Mouse (Mus musculus): ENCODE results near the gene Ctnna3. TPM values are rescaled to one million over a fixed set of nuclear protein-coding genes. Genes with fewer than 3 reads are reported as not detected.

The Ctnna3 gene
- polyA plus RNA-seq, 1 experiment from 2014 or later: 0.42 TPM

GRCm38 (mm10) chr10:64083813-64084212 lies 653.9 kb downstream of the Ctnna3 start:
- no peaks in the 10 kb centered on the region for H3K36me3 ChIP-seq (ENCODE audit: control insufficient read depth, insufficient read depth, low read length)
- 49% methylated on average over 11 of the region's 11 CpGs for WGBS
- H3K4me3 ChIP-seq (ENCODE audit: low read depth, low read length): no peak overlapping the region
- DNase-seq (ENCODE audit: low spot score) (peak; percentile 13), ATAC-seq (ENCODE audit: low FRiP score) (no peak)
- no peak overlapping the region for H3K9ac ChIP-seq (ENCODE audit: low read depth, low read length)
- peaks cover 4% of the 10 kb centered on the region for H3K27me3 ChIP-seq (ENCODE audit: control insufficient read depth, insufficient read depth, low read length)
- H3K4me2 ChIP-seq (replicated peaks; ENCODE audit: low read depth, low read length): no peak overlapping the region
- H3K9me3 ChIP-seq (ENCODE audit: control insufficient read depth, low read length): no peaks in the 10 kb centered on the region
- no peak overlapping the region for H3K27ac ChIP-seq (ENCODE audit: low read depth, low read length)
- no peaks in the 10 kb centered on the region; the same call in 1 of the 2 replicates for H3K4me1 ChIP-seq (replicated peaks; ENCODE audit: control insufficient read depth, insufficient read depth, low read length)

GRCm38 (mm10) chr10:64084465-64084864 lies 654.6 kb downstream of the Ctnna3 start:
- 44% methylated on average over 4 of the region's 4 CpGs for WGBS
- Histone ChIP-seq H3K4me2 (replicated peaks; ENCODE audit: low read depth, low read length) (no peak overlapping the region), H3K27me3 (ENCODE audit: control insufficient read depth, insufficient read depth, low read length) (peaks cover 6% of the 10 kb centered on the region), H3K9ac (ENCODE audit: low read depth, low read length) (no peak overlapping the region), H3K4me1 (replicated peaks; ENCODE audit: control insufficient read depth, insufficient read depth, low read length) (no peaks in the 10 kb centered on the region; the same call in 1 of the 2 replicates), H3K36me3 (ENCODE audit: control insufficient read depth, insufficient read depth, low read length) (no peaks in the 10 kb centered on the region), H3K4me3 (ENCODE audit: low read depth, low read length) (no peak overlapping the region), H3K27ac (ENCODE audit: low read depth, low read length) (no peak overlapping the region), H3K9me3 (ENCODE audit: control insufficient read depth, low read length) (no peaks in the 10 kb centered on the region)
- ATAC-seq (ENCODE audit: low FRiP score) (no peak), DNase-seq (ENCODE audit: low spot score) (peak; percentile 56)

DNA sequence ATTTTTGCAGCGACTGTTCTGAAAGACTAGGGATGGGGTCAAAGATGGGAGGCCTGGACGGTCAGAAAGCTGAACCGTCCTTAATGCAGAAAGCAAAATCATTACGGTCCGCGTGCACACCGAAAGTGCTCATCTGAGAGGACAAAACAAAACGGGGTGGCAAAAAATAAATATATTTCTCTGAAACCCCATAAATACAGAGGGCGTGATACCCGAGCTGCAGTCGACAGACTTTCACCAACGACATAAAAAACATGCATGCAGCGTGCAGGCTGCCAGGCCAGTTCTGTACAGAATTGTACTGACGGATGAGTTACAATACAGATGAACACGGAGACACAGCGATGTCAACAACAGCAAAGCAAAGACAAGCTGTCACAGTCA lies 656.3 kb downstream of the Ctnna3 start:
- Histone ChIP-seq H3K4me3 (ENCODE audit: low read depth, low read length) (peak overlapping the region; percentile 43; the same call in 1 of the 2 replicates), H3K27ac (ENCODE audit: low read depth, low read length) (no peak overlapping the region), H3K4me2 (replicated peaks; ENCODE audit: low read depth, low read length) (peak overlapping the region; percentile 88), H3K36me3 (ENCODE audit: control insufficient read depth, insufficient read depth, low read length) (no peaks in the 10 kb centered on the region), H3K9ac (ENCODE audit: low read depth, low read length) (no peak overlapping the region), H3K4me1 (replicated peaks; ENCODE audit: control insufficient read depth, insufficient read depth, low read length) (no peaks in the 10 kb centered on the region; the same call in 1 of the 2 replicates), H3K27me3 (ENCODE audit: control insufficient read depth, insufficient read depth, low read length) (peaks cover 6% of the 10 kb centered on the region), H3K9me3 (ENCODE audit: control insufficient read depth, low read length) (no peaks in the 10 kb centered on the region)
- DNase-seq (ENCODE audit: low spot score) (no peak), ATAC-seq (ENCODE audit: low FRiP score) (no peak)
- 54% methylated on average over 16 of the region's 16 CpGs for WGBS

DNA sequence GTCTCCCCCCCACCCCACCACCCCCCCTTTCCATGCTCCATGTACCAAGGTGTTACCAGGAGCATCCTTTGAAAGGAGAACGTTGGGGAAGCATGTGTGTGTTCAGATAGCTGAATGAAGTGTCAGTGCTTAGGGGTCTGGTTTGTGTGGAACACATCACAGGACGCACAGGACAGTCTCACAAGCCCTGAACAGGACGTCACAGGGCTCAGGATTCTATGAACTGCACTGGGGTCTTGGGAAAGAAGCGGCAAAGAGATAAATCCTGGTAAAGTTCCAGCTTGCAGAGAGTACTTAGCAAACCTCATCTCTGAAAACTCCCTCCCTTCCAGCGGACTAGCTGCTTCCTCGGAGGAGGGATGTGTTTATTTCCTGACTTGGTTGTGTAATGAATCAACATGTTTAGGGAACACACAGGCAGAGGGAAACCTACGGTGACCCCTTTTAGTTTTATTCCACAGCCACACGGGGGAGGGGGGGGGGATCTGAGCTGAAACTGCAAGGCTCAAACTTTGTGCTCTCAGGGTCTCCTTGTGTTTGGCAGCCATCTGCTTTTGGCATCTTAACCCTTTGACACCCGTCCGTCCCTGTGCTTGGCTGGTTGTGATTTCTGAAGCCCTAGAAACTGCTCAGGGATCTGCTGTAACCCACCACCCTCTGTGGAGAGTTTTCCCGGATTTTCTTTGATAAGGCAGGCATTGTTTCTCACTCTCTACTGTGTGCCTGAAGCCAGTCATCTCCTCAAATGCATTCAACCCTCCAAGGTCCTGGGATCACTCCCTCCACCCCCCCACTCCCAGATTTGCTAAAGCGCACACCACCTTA lies 656.9 kb downstream of the Ctnna3 start:
- peak; percentile 11; the same call in 1 of the 2 replicates for ATAC-seq (ENCODE audit: low FRiP score)

GRCm38 (mm10) chr10:64087521-64087920 lies 657.6 kb downstream of the Ctnna3 start:
- Histone ChIP-seq H3K27me3 (ENCODE audit: control insufficient read depth, insufficient read depth, low read length) (peaks cover 6% of the 10 kb centered on the region), H3K4me1 (replicated peaks; ENCODE audit: control insufficient read depth, insufficient read depth, low read length) (no peaks in the 10 kb centered on the region; the same call in 1 of the 2 replicates), H3K9me3 (ENCODE audit: control insufficient read depth, low read length) (no peaks in the 10 kb centered on the region), H3K9ac (ENCODE audit: low read depth, low read length) (peak overlapping the region; percentile 44), H3K4me2 (replicated peaks; ENCODE audit: low read depth, low read length) (peak overlapping the region; percentile 88), H3K27ac (ENCODE audit: low read depth, low read length) (no peak overlapping the region), H3K4me3 (ENCODE audit: low read depth, low read length) (peak overlapping the region; percentile 43), H3K36me3 (ENCODE audit: control insufficient read depth, insufficient read depth, low read length) (no peaks in the 10 kb centered on the region)
- DNase-seq (ENCODE audit: low spot score) (peak; percentile 46), ATAC-seq (ENCODE audit: low FRiP score) (peak; percentile 26)
- under 1% methylated on average over 12 of the region's 12 CpGs for WGBS

More for the DNA sequence above, 656.9 kb downstream of the Ctnna3 start:
- 1% methylated on average over 12 of the region's 12 CpGs for WGBS
- Histone ChIP-seq H3K4me2 (replicated peaks; ENCODE audit: low read depth, low read length) (peak overlapping the region; percentile 88), H3K36me3 (ENCODE audit: control insufficient read depth, insufficient read depth, low read length) (no peaks in the 10 kb centered on the region), H3K4me3 (ENCODE audit: low read depth, low read length) (peak overlapping the region; percentile 43), H3K27ac (ENCODE audit: low read depth, low read length) (no peak overlapping the region), H3K9ac (ENCODE audit: low read depth, low read length) (no peak overlapping the region), H3K27me3 (ENCODE audit: control insufficient read depth, insufficient read depth, low read length) (peaks cover 6% of the 10 kb centered on the region), H3K9me3 (ENCODE audit: control insufficient read depth, low read length) (no peaks in the 10 kb centered on the region), H3K4me1 (replicated peaks; ENCODE audit: control insufficient read depth, insufficient read depth, low read length) (no peaks in the 10 kb centered on the region; the same call in 1 of the 2 replicates)
- peak; percentile 47 for DNase-seq (ENCODE audit: low spot score)

- Histone ChIP-seq H3K4me3 (ENCODE audit: low read depth, low read length) (peak overlapping the region; percentile 43), H3K27ac (ENCODE audit: low read depth, low read length) (no peak overlapping the region), H3K36me3 (ENCODE audit: control insufficient read depth, insufficient read depth, low read length) (no peaks in the 10 kb centered on the region), H3K4me2 (replicated peaks; ENCODE audit: low read depth, low read length) (peak overlapping the region; percentile 88), H3K9me3 (ENCODE audit: control insufficient read depth, low read length) (no peaks in the 10 kb centered on the region), H3K27me3 (ENCODE audit: control insufficient read depth, insufficient read depth, low read length) (peaks cover 6% of the 10 kb centered on the region), H3K4me1 (replicated peaks; ENCODE audit: control insufficient read depth, insufficient read depth, low read length) (no peaks in the 10 kb centered on the region; the same call in 1 of the 2 replicates), H3K9ac (ENCODE audit: low read depth, low read length) (peak overlapping the region; percentile 44)
- DNase-seq (ENCODE audit: low spot score) (peak; percentile 60), ATAC-seq (ENCODE audit: low FRiP score) (peak; percentile 25)
- WGBS: 4% methylated on average over 26 of the region's 26 CpGs
Measured at GRCm38 (mm10) chr10:64087936-64088773, 658.3 kb downstream of the Ctnna3 start.

GRCm38 (mm10) chr10:64088774-64089460 lies 659.0 kb downstream of the Ctnna3 start:
- DNase-seq (ENCODE audit: low spot score) (peak; percentile 15), ATAC-seq (ENCODE audit: low FRiP score) (no peak)

More at GRCm38 (mm10) chr10:64088774-64089460, 659.0 kb downstream of the Ctnna3 start:
- WGBS: 18% methylated on average over 19 of the region's 19 CpGs
- H3K4me3 ChIP-seq (ENCODE audit: low read depth, low read length): peak overlapping the region; percentile 18; the same call in 1 of the 2 replicates
- no peaks in the 10 kb centered on the region; the same call in 1 of the 2 replicates for H3K4me1 ChIP-seq (replicated peaks; ENCODE audit: control insufficient read depth, insufficient read depth, low read length)
- H3K36me3 ChIP-seq (ENCODE audit: control insufficient read depth, insufficient read depth, low read length): no peaks in the 10 kb centered on the region
- H3K4me2 ChIP-seq (replicated peaks; ENCODE audit: low read depth, low read length): peak overlapping the region; percentile 88
- no peak overlapping the region for H3K27ac ChIP-seq (ENCODE audit: low read depth, low read length)
- H3K9ac ChIP-seq (ENCODE audit: low read depth, low read length): no peak overlapping the region
- H3K27me3 ChIP-seq (ENCODE audit: control insufficient read depth, insufficient read depth, low read length): peaks cover 6% of the 10 kb centered on the region
- H3K9me3 ChIP-seq (ENCODE audit: control insufficient read depth, low read length): no peaks in the 10 kb centered on the region
